Mouse (Mus musculus): ENCODE results near the gene Nav2. TPM values are rescaled to one million over a fixed set of nuclear protein-coding genes. Genes with fewer than 3 reads are reported as not detected.

The Nav2 gene
- polyA plus RNA-seq, 1 experiment from 2014 or later, result 22.2 TPM

GRCm38 (mm10) chr7:49189364-49189763, 280.8 kb downstream of the Nav2 start:
- H3K27ac ChIP-seq, result no peak overlapping the region
- H3K9ac ChIP-seq (replicated peaks), result no peak overlapping the region
- 91% methylated on average over 5 of the region's 5 CpGs for WGBS
- H3K4me2 ChIP-seq (replicated peaks), result no peak overlapping the region
- H3K36me3 ChIP-seq, result no peaks in the 10 kb centered on the region
- no peak overlapping the region for H3K4me3 ChIP-seq (replicated peaks)
- no peak for ATAC-seq
- no peaks in the 10 kb centered on the region for H3K9me3 ChIP-seq
- H3K4me1 ChIP-seq (replicated peaks), result peaks cover 69% of the 10 kb centered on the region
- H3K27me3 ChIP-seq, result no peaks in the 10 kb centered on the region

GRCm38 (mm10) chr7:49190231-49190985, 281.9 kb downstream of the Nav2 start:
- H3K27ac ChIP-seq, result peak overlapping the region; percentile 81
- no peaks in the 10 kb centered on the region for H3K9me3 ChIP-seq
- peak overlapping the region; percentile 15; the same call in 1 of the 2 replicates for H3K4me2 ChIP-seq (replicated peaks)
- no peaks in the 10 kb centered on the region for H3K27me3 ChIP-seq
- 89% methylated on average over 4 of the region's 4 CpGs for WGBS
- no peak overlapping the region for H3K4me3 ChIP-seq (replicated peaks)
- H3K9ac ChIP-seq (replicated peaks), result no peak overlapping the region
- no peaks in the 10 kb centered on the region for H3K36me3 ChIP-seq
- ATAC-seq, result no peak
- peaks cover 58% of the 10 kb centered on the region for H3K4me1 ChIP-seq (replicated peaks)

DNA sequence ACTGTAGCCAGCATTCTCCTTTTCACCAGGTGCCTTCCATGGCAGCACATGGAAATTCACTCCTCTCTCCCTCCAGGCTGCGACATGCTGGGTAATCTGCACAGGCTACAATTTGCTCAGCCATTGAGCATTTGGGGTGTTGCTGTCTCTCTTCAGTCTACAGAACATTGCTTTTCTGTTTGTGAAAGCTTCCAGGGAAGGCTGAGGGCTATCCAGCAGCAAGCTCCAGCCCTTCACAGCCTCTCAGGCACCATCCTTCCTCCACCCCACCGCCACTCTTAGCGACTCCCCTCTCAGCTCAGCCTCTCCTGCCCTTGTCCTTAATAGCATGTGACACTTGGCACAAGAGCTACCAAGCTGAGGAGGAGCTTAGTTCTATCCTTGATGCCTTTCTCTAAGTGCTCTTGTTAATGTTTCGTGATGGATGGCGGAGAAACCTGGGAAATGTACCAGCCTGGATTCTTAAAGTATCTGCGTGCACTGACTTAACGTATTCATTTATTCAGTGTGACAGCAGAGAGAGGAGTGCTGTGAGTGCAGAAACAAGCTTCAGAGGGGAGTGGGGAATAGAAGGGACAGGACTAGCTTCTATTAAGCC, 282.7 kb downstream of the Nav2 start:
- H3K9ac ChIP-seq (replicated peaks), result peak overlapping the region; percentile 10; the same call in 1 of the 2 replicates
- peak; percentile 81 for ATAC-seq
- H3K36me3 ChIP-seq, result no peaks in the 10 kb centered on the region
- H3K27ac ChIP-seq, result peak overlapping the region; percentile 81
- no peak overlapping the region for H3K4me3 ChIP-seq (replicated peaks)
- H3K9me3 ChIP-seq, result no peaks in the 10 kb centered on the region
- H3K4me1 ChIP-seq (replicated peaks), result peaks cover 52% of the 10 kb centered on the region
- H3K4me2 ChIP-seq (replicated peaks), result peak overlapping the region; percentile 15
- 23% methylated on average over 7 of the region's 7 CpGs for WGBS
- H3K27me3 ChIP-seq, result no peaks in the 10 kb centered on the region

- peak overlapping the region; percentile 81 for H3K27ac ChIP-seq
- peaks cover 46% of the 10 kb centered on the region for H3K4me1 ChIP-seq (replicated peaks)
- no peaks in the 10 kb centered on the region for H3K9me3 ChIP-seq
- no peak overlapping the region for H3K9ac ChIP-seq (replicated peaks)
- H3K27me3 ChIP-seq, result no peaks in the 10 kb centered on the region
- H3K4me3 ChIP-seq (replicated peaks), result no peak overlapping the region
- no peak overlapping the region for H3K4me2 ChIP-seq (replicated peaks)
- no peak; the same call in 1 of the 2 replicates for ATAC-seq
- no peaks in the 10 kb centered on the region for H3K36me3 ChIP-seq
- WGBS, result 89% methylated on average over 2 of the region's 2 CpGs
These were observed 283.7 kb downstream of the Nav2 start for GRCm38 (mm10) chr7:49192061-49192695.

GRCm38 (mm10) chr7:49195711-49196147, 287.2 kb downstream of the Nav2 start:
- peaks cover 33% of the 10 kb centered on the region for H3K4me1 ChIP-seq (replicated peaks)
- 69% methylated on average over 5 of the region's 5 CpGs for whole genome bisulfite sequencing
- no peaks in the 10 kb centered on the region for H3K9me3 ChIP-seq
- H3K4me2 ChIP-seq (replicated peaks), result no peak overlapping the region
- no peak for ATAC-seq
- no peaks in the 10 kb centered on the region for H3K27me3 ChIP-seq
- H3K9ac ChIP-seq (replicated peaks), result no peak overlapping the region
- no peak overlapping the region for H3K4me3 ChIP-seq (replicated peaks)
- no peak overlapping the region for H3K27ac ChIP-seq
- H3K36me3 ChIP-seq, result no peaks in the 10 kb centered on the region

GRCm38 (mm10) chr7:49199366-49199765, 290.9 kb downstream of the Nav2 start:
- Histone ChIP-seq H3K36me3 (no peaks in the 10 kb centered on the region), H3K9me3 (no peaks in the 10 kb centered on the region), H3K9ac (replicated peaks) (no peak overlapping the region), H3K27ac (no peak overlapping the region), H3K4me3 (replicated peaks) (no peak overlapping the region), H3K4me1 (replicated peaks) (peaks cover 26% of the 10 kb centered on the region), H3K27me3 (no peaks in the 10 kb centered on the region), H3K4me2 (replicated peaks) (no peak overlapping the region)
- 39% methylated on average over 6 of the region's 6 CpGs for WGBS
- ATAC-seq, result peak; percentile 64

- Histone ChIP-seq H3K9me3 (no peaks in the 10 kb centered on the region), H3K36me3 (no peaks in the 10 kb centered on the region), H3K4me2 (replicated peaks) (no peak overlapping the region), H3K4me1 (replicated peaks) (peaks cover 26% of the 10 kb centered on the region), H3K27ac (no peak overlapping the region), H3K27me3 (no peaks in the 10 kb centered on the region), H3K9ac (replicated peaks) (no peak overlapping the region), H3K4me3 (replicated peaks) (no peak overlapping the region)
- 90% methylated on average over 6 of the region's 6 CpGs for WGBS
- no peak for ATAC-seq
These were observed 291.8 kb downstream of the Nav2 start for GRCm38 (mm10) chr7:49200270-49200669.

DNA sequence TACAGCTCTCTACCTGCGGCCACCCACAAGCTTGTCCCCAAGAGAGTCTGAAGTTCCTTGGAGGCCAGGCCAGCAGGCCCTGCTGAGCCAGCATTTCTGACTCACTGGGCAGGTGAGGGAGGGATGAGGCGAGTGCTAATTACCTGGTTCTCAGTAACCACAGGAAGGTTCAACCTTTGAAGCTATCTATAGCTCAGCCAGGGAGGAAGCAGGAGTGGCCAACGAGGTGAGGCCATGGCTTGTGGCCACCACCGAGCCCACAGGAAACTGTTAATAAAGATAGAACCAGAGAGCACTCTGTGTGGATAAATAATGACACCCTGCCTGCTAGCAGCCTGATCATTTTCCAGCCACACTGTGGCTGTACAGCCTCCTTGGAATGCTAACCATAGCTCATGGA, 294.5 kb downstream of the Nav2 start:
- Histone ChIP-seq H3K36me3 (no peaks in the 10 kb centered on the region), H3K4me2 (replicated peaks) (no peak overlapping the region), H3K4me1 (replicated peaks) (peaks cover 26% of the 10 kb centered on the region), H3K9ac (replicated peaks) (no peak overlapping the region), H3K27me3 (no peaks in the 10 kb centered on the region), H3K9me3 (no peaks in the 10 kb centered on the region), H3K4me3 (replicated peaks) (no peak overlapping the region), H3K27ac (no peak overlapping the region)
- 83% methylated on average over 4 of the region's 4 CpGs for WGBS
- ATAC-seq, result no peak

GRCm38 (mm10) chr7:49204856-49205255, 296.3 kb downstream of the Nav2 start:
- ATAC-seq, result no peak
- Histone ChIP-seq H3K9ac (replicated peaks) (no peak overlapping the region), H3K27ac (no peak overlapping the region), H3K27me3 (no peaks in the 10 kb centered on the region), H3K9me3 (no peaks in the 10 kb centered on the region), H3K4me3 (replicated peaks) (no peak overlapping the region), H3K4me1 (replicated peaks) (peaks cover 26% of the 10 kb centered on the region), H3K4me2 (replicated peaks) (no peak overlapping the region), H3K36me3 (no peaks in the 10 kb centered on the region)
- WGBS, result 90% methylated on average over 3 of the region's 3 CpGs

- Histone ChIP-seq H3K4me3 (replicated peaks) (no peak overlapping the region), H3K36me3 (no peaks in the 10 kb centered on the region), H3K9me3 (no peaks in the 10 kb centered on the region), H3K9ac (replicated peaks) (no peak overlapping the region), H3K4me2 (replicated peaks) (no peak overlapping the region), H3K27ac (no peak overlapping the region), H3K27me3 (no peaks in the 10 kb centered on the region), H3K4me1 (replicated peaks) (peaks cover 24% of the 10 kb centered on the region)
- WGBS, result 81% methylated on average over 1 of the region's 1 CpGs
- no peak for ATAC-seq
These were observed 297.0 kb downstream of the Nav2 start for GRCm38 (mm10) chr7:49205551-49205950.

DNA sequence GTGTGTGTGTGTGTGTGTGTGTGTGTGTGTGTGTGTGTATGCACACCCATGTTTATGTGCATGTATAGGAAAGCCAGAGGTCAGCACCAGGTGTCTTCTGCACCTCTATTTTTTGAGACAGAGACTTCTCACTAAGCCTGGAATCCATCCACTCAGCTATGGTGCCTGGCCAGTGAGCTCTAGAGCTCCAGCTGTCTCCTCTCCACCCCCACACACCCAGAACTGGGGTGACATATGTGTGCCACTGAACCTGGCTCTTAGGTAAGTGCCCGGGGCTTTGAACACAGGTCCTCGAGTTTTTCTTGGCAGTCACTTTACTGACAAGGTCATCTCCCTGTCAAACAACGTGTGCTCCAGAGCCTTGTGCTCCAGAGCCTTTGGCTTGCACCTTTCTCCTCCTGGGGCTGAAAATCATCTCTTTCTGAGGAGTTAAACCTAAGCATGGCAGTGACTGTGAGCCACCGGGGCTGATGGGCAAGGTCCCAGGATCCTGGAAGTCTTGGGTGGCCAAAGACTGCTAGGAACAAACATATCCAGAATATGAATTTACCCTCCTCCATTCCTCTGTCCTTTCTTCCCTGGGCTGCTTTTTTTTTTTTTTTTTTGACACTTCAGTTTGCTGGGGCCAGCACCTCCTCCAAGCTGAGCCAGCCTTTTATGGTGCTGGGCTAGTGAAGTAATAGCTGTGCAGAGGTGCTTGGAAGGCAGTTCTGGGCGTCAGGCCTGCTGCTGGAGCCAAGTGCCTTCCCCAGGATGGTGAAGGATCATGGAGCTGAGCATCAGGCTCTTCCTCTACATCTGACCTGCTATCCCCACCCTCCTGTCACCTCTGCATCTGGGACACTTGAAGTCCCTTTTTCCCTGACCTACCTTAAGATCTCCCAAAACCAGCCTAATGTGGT, 298.5 kb downstream of the Nav2 start:
- WGBS, result 84% methylated on average over 5 of the region's 5 CpGs
- Histone ChIP-seq H3K4me1 (replicated peaks) (peaks cover 21% of the 10 kb centered on the region), H3K9me3 (no peaks in the 10 kb centered on the region), H3K36me3 (no peaks in the 10 kb centered on the region), H3K4me2 (replicated peaks) (no peak overlapping the region), H3K27me3 (no peaks in the 10 kb centered on the region), H3K9ac (replicated peaks) (no peak overlapping the region), H3K27ac (no peak overlapping the region), H3K4me3 (replicated peaks) (no peak overlapping the region)
- no peak for ATAC-seq

All from midbrain, embryonic 13.5 days (tissue).